Mouse (Mus musculus) midbrain, postnatal 0 days (tissue): ENCODE results near the gene Urb1. TPM values are rescaled to one million over a fixed set of nuclear protein-coding genes. Genes with fewer than 3 reads are reported as not detected.
A peak's percentile ranks its signal among the peaks of the same experiment; 100 is the strongest.

Experiments
- ATAC-seq: fragments of 200-750 bp; cut with Nextera tagmentation; 2 replicates; pipeline ENCODE4 v1.8.0; 2017; ENCODE audit warnings: moderate number of reproducible peaks, mild to moderate bottlenecking, moderate TSS enrichment, moderate library complexity; ENCODE audit not compliant: low FRiP score
- DNase-seq: peaks from one replicate; pipeline ENCODE4 v3.0.0-alpha.2; 2015; ENCODE audit warnings: low spot score
- H3K27ac ChIP-seq: fragments of 300-500 bp; sonication (generic); 2 replicates; pipeline ENCODE4 v1.5.1; 2014; ENCODE audit warnings: low read depth, mild to moderate bottlenecking, low read length, mixed read lengths
- H3K27me3 ChIP-seq: fragments of 300-500 bp; sonication (generic); 2 replicates; pipeline ENCODE4 v1.6.1; 2014; ENCODE audit warnings: low read length, control low read depth, mixed read lengths; ENCODE audit not compliant: insufficient read depth
- H3K36me3 ChIP-seq: fragments of 300-500 bp; sonication (generic); 2 replicates; pipeline ENCODE4 v1.6.1; 2014; ENCODE audit warnings: low read length, control low read depth, mixed read lengths; ENCODE audit not compliant: insufficient read depth
- H3K4me1 ChIP-seq: fragments of 300-500 bp; sonication (generic); 2 replicates; pipeline ENCODE4 v1.6.1; 2014; ENCODE audit warnings: mild to moderate bottlenecking, control low read depth, antibody characterized with exemption, low read length, mixed read lengths; ENCODE audit not compliant: insufficient read depth
- H3K4me2 ChIP-seq: fragments of 300-500 bp; sonication (generic); 2 replicates; pipeline ENCODE4 v1.6.1; 2014; ENCODE audit warnings: low read depth, mild to moderate bottlenecking, low read length, mixed read lengths; ENCODE audit not compliant: poor library complexity, severe bottlenecking
- H3K4me3 ChIP-seq: fragments of 300-500 bp; sonication (generic); 2 replicates; pipeline ENCODE4 v1.5.1; 2014; ENCODE audit warnings: low read depth, mild to moderate bottlenecking, low read length, moderate library complexity
- H3K9ac ChIP-seq: fragments of 300-500 bp; sonication (generic); replicated peaks from 2 replicates; pipeline ENCODE4 v1.6.1; 2014; ENCODE audit warnings: mild to moderate bottlenecking, low read length, moderate library complexity, mixed read lengths; ENCODE audit not compliant: poor library complexity, severe bottlenecking
- H3K9me3 ChIP-seq: fragments of 300-500 bp; sonication (generic); 2 replicates; pipeline ENCODE4 v1.6.1; 2016; ENCODE audit warnings: low read length, control low read depth
- CTCF ChIP-seq: IDR thresholded peaks from 2 replicates; pipeline ENCODE4 v1.5.1; 2016; ENCODE audit warnings: antibody characterized with exemption, mild to moderate bottlenecking
- WGBS: fragments of 180-500 bp; shearing (Covaris S2); extraction: QIAGEN DNeasy Blood & Tissue Kit; methylation state at CpG from one replicate; pipeline ENCODE4 v1.1.7; 2014; 5-methylcytosine and 5-hydroxymethylcytosine counted together
- polyA plus RNA-seq: library from polyadenylated mRNA; unstranded; fragments of >200 nt; fragmentation: Nextera tagmentation; extraction: Ambion mirVana; gene quantifications from 2 replicates; pipeline ENCODE4 v1.2.1, GENCODE M21; 2015
- total RNA-seq: library from RNA; depleted of rRNA; stranded (reverse); fragments of >200 nt; gene quantifications from 2 replicates; pipeline ENCODE4 v1.2.3, GENCODE M21; 2014

The Urb1 gene
- total and polyA plus RNA-seq, 2 experiments from 2014 or later, result 5.1 to 17.5 TPM

- WGBS, result 88% methylated on average over 10 of the region's 10 CpGs
- TF ChIP-seq CTCF, result no peak
- Histone ChIP-seq H3K27ac (no peak overlapping the region), H3K4me3 (no peak overlapping the region), H3K27me3 (no peaks in the 10 kb centered on the region), H3K36me3 (peaks cover 93% of the 10 kb centered on the region), H3K4me2 (no peak overlapping the region), H3K9me3 (no peaks in the 10 kb centered on the region), H3K4me1 (no peaks in the 10 kb centered on the region), H3K9ac (no peak overlapping the region)
- ATAC-seq (no peak), DNase-seq (no peak)
These were observed 34.2 kb downstream of the Urb1 start for GRCm38 (mm10) chr16:90775946-90776520.

GRCm38 (mm10) chr16:90774646-90775045 lies 35.6 kb downstream of the Urb1 start:
- Histone ChIP-seq H3K4me3 (no peak overlapping the region), H3K36me3 (peaks cover 90% of the 10 kb centered on the region), H3K9me3 (no peaks in the 10 kb centered on the region), H3K9ac (no peak overlapping the region), H3K4me2 (no peak overlapping the region), H3K27ac (no peak overlapping the region), H3K4me1 (no peaks in the 10 kb centered on the region), H3K27me3 (no peaks in the 10 kb centered on the region)
- DNase-seq, result no peak
- TF ChIP-seq CTCF, result no peak
- WGBS, result 94% methylated on average over 6 of the region's 6 CpGs
- no peak for ATAC-seq

GRCm38 (mm10) chr16:90774216-90774615 lies 36.0 kb downstream of the Urb1 start:
- no peak overlapping the region for H3K4me3 ChIP-seq
- ATAC-seq, result no peak
- 94% methylated on average over 12 of the region's 12 CpGs for WGBS
- no peaks in the 10 kb centered on the region for H3K4me1 ChIP-seq
- no peaks in the 10 kb centered on the region for H3K27me3 ChIP-seq
- H3K27ac ChIP-seq, result no peak overlapping the region
- H3K9me3 ChIP-seq, result no peaks in the 10 kb centered on the region
- no peak overlapping the region for H3K9ac ChIP-seq
- no peak overlapping the region for H3K4me2 ChIP-seq
- H3K36me3 ChIP-seq, result peaks cover 90% of the 10 kb centered on the region
- no peak for DNase-seq
- TF ChIP-seq CTCF, result no peak

- ATAC-seq (no peak), DNase-seq (no peak)
- no peaks in the 10 kb centered on the region for H3K9me3 ChIP-seq
- H3K27ac ChIP-seq, result no peak overlapping the region
- no peak overlapping the region for H3K4me3 ChIP-seq
- peaks cover 67% of the 10 kb centered on the region for H3K36me3 ChIP-seq
- no peak for TF ChIP-seq CTCF
- H3K4me2 ChIP-seq, result no peak overlapping the region
- no peak overlapping the region for H3K9ac ChIP-seq
- no peaks in the 10 kb centered on the region for H3K4me1 ChIP-seq
- 91% methylated on average over 15 of the region's 15 CpGs for WGBS
- no peaks in the 10 kb centered on the region for H3K27me3 ChIP-seq
These were observed 43.2 kb downstream of the Urb1 start for GRCm38 (mm10) chr16:90766919-90767454.

GRCm38 (mm10) chr16:90765195-90765877 lies 44.9 kb downstream of the Urb1 start:
- Histone ChIP-seq H3K4me3 (no peak overlapping the region), H3K9me3 (no peaks in the 10 kb centered on the region), H3K36me3 (peaks cover 72% of the 10 kb centered on the region), H3K4me1 (no peaks in the 10 kb centered on the region), H3K27ac (no peak overlapping the region), H3K27me3 (no peaks in the 10 kb centered on the region), H3K4me2 (no peak overlapping the region), H3K9ac (no peak overlapping the region)
- ATAC-seq (no peak), DNase-seq (peak; percentile 7)
- no peak for TF ChIP-seq CTCF
- WGBS, result 94% methylated on average over 9 of the region's 9 CpGs

GRCm38 (mm10) chr16:90760515-90760914 lies 49.7 kb downstream of the Urb1 start:
- no peaks in the 10 kb centered on the region for H3K4me1 ChIP-seq
- no peak overlapping the region for H3K4me3 ChIP-seq
- H3K9ac ChIP-seq, result no peak overlapping the region
- peaks cover 48% of the 10 kb centered on the region for H3K36me3 ChIP-seq
- no peak overlapping the region for H3K4me2 ChIP-seq
- 82% methylated on average over 4 of the region's 4 CpGs for WGBS
- DNase-seq (no peak), ATAC-seq (no peak)
- TF ChIP-seq CTCF, result no peak
- no peak overlapping the region for H3K27ac ChIP-seq
- no peaks in the 10 kb centered on the region for H3K9me3 ChIP-seq
- H3K27me3 ChIP-seq, result no peaks in the 10 kb centered on the region
